Mouse (Mus musculus) brain, embryonic 14.5 days (tissue): ENCODE measurements around the gene Smad6. TPM values are rescaled to one million over a fixed set of nuclear protein-coding genes. Genes with fewer than 3 reads are reported as not detected.
A peak's percentile ranks its signal among the peaks of the same experiment; 100 is the strongest.

Source experiments
- DNase-seq: peaks from one replicate; pipeline ENCODE4 v3.0.0-alpha.2; 2011; ENCODE audit warnings: low read depth
- CTCF ChIP-seq: fragments of 200-500 bp; IDR thresholded peaks from 2 replicates; pipeline ENCODE4 v1.5.1; 2012; ENCODE audit warnings: inconsistent platforms, mild to moderate bottlenecking, moderate library complexity, borderline replicate concordance; ENCODE audit not compliant: insufficient read depth, insufficient read length; ENCODE audit errors: extremely low read depth
- POLR2A ChIP-seq: fragments of 200-500 bp; IDR thresholded peaks from 2 replicates; pipeline ENCODE4 v1.6.1; 2012; ENCODE audit warnings: mild to moderate bottlenecking, inconsistent platforms, borderline replicate concordance; ENCODE audit not compliant: poor library complexity, insufficient read depth, insufficient read length, severe bottlenecking; ENCODE audit errors: extremely low read depth
- polyA plus RNA-seq: library from polyadenylated mRNA; depleted of rRNA; stranded (reverse); fragments of >200 nt; gene quantifications from 2 replicates; pipeline ENCODE4 v1.2.3, GENCODE M21; 2012

Gene Smad6
- polyA plus RNA-seq, 1 experiment = 6.1 TPM

DNA sequence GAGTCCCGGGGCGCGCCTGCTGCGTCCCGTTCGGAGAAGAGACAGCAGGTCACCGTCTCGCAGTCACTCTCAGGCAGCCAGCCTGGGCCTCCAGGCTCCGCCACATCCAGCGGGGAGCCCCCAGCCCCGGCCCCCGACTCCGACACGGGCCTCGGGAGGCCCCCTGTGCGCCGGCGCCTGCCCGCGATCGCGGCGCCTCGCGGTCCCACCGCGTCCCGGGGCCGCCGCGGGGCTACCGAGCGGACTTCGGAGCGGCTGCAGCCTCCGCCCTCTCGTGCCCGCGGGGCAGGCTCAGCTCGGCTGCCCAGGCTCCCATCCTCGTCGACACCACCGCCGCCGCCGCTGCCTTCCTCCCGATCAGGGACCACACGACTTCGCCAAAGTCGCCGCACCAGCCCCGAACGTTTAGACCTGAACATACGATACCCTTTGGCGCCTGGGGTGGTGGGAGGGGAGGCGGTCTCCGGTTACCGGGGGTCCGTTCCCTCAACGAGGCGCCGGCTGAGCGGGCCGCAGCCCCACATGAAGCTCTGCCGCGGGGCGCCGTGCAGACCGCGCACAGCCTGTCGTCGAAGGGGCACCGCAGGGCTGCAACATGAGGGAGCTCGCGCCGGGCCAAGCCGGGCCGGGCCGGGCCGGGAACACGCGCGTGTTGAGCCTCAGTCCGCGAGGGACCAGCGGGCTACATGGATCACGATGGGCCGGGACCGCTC lies 1.1 kb downstream of the Smad6 start:
- peak; percentile 44 for DNase-seq
- TF ChIP-seq POLR2A = no peak
- no peak for TF ChIP-seq CTCF

DNA sequence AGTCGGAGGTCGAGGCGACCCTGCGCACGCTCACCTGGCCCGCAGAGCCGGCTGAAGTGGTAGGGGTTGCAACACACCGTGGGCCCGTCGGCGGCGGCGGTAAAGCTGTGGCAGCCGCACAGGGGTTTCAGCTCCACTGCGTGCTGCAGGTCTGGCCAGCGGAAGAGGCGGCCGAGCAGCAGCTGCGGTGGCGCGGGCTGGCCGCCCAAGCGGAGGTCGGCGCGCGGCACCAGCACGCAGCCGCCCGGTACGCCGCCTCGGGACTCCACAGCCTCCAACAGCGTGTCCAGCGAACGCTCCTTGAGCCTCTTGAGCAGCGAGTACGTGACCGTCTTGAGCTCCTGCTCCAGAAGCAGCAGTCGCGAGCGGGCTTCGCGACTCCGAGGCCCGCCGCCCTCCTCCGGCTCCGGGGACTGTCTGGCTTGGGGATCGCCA lies 1.7 kb downstream of the Smad6 start:
- no peak for TF ChIP-seq CTCF
- TF ChIP-seq POLR2A = no peak
- DNase-seq = peak; percentile 51

DNA sequence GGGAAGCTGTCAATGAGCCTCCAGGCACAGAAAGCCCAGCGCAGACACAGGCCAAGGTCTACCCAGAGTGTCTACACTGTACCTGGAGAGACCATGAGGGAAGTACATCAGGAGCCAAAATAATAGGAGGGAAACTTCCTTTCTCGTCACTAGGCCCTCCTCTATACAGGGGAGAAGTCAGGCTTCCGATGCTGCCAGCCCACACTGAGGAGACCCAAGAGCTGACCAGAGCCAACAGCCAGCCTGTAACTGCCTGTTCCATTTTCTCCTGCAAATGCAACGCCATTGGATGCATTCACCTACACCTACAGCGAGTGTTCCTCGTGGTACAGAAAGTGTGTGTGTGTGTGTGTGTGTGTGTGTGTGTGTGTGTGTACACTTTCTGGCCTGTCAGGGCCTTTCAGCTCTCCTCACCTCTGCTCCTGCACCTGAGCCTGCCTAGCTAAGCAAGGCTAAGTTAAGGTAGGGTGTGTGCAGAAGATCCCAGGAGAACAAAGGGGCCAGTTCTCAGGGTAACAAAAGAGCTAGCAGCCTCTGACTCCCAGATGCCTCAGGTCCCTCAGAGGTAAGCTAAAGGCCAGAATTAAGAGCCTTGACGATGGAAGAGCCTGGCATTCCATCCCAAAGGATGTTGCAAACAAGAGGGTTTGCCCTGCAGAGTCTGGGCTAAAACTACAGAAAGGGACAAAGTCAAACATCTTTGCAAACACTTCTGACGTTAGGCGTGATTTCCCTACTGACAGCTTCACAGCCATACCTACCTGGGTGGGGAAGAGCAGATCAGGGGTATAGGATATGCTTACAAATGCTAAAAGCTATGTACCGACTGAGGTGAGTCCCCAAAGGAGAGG lies 2.6 kb downstream of the Smad6 start:
- TF ChIP-seq CTCF (no peak), POLR2A (no peak)
- DNase-seq = no peak

DNA sequence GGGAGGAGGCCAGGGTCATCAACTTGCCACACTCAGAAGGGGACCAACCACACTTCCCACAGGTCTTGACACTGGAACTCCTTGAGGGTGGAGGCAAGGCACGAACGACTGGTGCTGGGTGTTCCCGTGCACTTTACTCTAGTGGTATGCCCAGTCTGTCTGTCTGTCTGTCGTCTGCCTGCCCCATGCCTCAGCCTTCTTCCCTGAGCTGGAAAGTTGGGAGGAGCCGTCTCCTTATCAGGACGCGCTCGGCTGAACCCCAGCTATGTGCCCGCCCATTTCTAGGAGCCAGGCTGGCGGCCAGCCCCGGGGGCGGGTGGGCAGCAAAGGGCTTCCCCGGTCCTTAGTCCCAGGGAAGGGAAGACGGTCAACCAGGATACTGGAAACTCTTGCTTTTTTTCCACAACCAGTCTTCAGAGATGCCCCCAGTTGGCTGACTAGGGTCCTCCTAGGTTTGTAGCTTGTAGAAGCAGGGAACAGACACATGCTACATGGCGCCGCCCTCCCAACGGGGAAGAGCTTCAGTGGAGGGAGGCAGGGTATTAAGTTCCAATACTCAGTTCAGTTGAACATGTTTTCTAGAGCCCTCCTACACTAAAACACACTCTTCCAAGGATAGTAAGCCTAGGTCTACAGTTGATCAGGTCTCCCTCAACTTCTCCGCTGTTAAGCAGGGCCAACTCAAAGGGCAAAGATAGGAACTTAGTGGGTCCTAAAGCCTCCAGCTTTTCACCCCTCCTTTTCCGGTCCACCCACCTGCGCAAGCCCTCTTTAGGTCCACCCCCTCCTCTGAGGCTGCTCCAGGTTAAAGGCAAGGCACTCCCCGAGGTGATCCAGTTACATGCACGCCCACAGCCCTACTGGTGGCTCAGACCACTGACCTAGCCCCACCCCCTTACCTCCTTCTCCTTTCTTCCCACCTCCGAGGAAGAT lies 3.7 kb downstream of the Smad6 start:
- DNase-seq = peak; percentile 72
- TF ChIP-seq CTCF (no peak), POLR2A (no peak)

DNA sequence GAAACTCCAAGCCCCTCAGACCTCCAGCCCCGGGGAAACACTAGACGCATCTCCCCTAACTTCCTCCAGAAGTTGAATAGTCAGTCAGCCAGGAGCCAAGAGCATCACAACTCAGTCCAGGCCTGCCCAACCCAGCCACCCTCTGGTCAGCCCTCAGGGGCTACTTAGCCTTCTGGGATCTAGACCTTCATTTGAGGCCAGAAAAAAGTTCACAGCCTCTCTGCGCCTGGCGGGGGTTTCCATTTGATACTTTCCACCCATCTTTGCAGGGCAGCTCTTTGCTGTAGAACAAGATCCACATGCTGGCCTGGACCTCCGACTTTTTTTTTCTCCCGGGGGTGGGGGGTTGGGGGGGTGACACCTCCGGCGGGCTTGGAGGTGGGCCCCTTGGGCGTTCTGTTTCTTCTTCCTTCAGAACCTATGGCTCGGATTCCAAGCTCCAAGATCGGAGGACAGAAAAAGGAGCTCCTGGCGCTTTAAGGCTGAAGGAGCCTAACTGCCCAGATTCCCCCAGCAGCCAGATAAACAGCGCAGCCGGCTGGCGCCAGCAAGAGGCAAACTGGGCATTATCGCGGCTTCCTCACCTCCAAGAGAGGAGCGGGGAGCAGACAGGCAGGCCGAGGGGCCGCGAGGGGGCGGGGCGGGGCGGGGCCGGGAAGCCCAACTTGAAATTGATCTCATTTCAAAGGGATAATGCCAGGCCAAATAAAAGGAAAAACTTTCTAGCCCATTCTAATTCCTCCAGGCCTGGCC lies 5.0 kb downstream of the Smad6 start:
- no peak for TF ChIP-seq POLR2A
- no peak for TF ChIP-seq CTCF
- peak; percentile 91 for DNase-seq

DNA sequence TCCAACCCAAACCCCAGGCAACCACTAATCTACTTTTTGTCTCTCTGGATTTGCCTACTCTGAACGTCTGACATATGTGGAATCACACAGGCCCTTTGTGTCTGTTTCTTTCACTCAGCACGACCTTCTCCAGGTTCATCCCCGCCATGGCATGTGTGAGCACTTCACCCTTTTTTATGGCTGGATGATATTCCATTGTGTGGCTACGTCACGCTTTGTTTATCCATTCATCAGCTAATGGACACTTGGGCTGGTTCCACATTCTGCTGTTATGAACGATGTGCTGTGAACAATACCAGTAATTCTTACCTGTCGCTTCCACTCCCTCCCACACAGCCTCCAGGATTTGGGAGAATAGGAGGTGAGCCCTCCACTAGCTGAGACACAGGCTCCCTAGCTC lies 5.8 kb downstream of the Smad6 start:
- no peak for DNase-seq
- no peak for TF ChIP-seq CTCF
- no peak for TF ChIP-seq POLR2A

DNA sequence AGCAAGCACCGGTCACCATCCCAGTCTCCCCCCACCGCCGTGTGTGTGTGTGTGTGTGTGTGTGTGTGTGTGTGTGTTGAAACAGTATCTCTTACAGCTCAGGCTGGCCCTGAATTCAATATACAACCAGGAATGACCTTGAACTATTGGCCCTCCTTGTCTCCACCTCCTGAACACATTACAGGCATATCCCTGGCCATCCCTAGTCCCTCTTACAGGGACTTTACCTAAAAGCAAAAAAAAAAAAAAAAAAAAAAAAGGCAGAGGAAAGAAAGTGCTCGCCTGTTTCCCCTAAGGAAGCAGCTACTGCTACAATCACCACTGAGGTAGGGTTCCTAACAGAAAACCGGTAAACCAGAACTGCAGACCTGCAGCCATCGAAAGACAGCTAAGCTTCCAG lies 7.1 kb downstream of the Smad6 start:
- no peak for TF ChIP-seq CTCF
- no peak for TF ChIP-seq POLR2A
- no peak for DNase-seq

DNA sequence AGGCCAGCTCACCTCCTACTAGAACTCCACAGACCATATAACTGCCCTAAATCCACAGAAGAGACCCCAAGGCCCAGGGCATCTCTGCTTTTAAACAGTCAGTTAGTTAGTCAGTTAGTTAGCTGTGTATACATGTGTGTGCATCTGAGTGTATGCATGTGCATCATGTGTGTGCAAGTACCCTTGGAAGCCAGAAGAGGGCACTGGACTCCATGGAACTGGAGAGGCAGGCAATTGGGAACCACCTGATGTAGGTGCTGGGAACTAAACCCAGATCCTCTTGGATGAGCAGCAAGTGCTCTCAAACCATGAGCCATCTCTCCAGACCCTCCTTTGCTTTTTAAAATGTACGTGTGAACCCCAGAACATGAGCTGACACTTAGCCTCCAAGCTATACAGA lies 10.5 kb downstream of the Smad6 start:
- no peak for DNase-seq
- TF ChIP-seq POLR2A = no peak
- TF ChIP-seq CTCF = peak; percentile 10; the same call in 1 of the 2 replicates

DNA sequence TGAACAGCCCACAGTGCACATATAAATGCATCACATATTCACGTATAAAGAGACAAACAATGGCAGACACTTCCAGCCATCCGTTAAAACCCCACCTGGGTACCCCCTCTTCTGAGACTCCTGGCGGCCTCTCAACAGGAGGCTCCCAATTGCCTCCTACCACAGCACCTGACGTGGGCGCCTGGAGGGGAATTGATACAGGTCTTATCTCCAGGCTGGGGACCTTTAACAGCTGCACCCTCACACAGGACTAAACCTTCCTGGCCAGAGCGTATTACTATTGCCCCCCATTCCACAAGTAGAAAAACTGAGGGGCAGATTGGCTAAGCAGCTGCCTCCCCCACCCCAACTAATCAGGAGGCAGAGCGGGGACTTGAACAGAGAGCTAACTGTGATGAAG lies 18.9 kb downstream of the Smad6 start:
- no peak for TF ChIP-seq POLR2A
- DNase-seq = no peak

DNA sequence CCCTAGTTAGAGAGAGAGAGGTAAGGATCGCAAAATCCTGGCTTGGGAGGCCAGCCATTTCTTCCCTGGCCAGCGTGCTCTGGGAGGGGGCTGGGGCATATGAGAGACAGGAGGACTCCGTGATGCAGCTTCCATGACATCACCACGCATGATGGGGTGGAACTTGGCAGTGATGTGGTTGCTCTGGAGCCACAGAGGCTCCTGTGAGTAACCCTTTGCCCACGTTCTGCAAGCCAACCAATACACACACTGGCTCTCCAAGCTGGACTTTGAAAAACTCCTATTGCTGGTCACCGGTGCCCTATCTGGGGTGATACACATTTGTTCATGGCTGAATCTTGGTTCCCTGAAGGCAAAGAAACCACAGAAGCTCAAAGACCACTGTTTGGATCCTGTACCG lies 20.8 kb downstream of the Smad6 start:
- no peak for DNase-seq
- TF ChIP-seq POLR2A (no peak), CTCF (no peak)

DNA sequence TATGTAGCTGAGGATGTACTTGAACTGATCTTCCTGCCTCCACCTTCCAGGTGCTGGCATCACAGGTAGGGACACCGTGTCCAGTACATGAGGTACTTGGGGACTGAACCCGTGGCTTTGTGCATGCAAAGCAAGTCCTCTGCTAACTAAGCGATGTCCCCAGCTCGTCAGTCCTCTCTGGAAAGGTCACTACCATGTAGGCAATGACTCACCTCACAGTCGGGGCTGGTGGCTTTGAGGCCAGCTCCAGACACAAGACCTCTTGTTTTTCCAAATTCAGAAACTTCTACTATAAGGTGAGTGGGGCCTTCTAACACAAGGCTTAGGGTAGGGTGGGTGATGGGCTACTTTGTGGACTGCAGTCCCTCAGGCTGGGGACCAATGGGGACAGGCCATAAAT lies 21.8 kb downstream of the Smad6 start:
- no peak for DNase-seq
- TF ChIP-seq POLR2A (no peak), CTCF (no peak)
